Mouse (Mus musculus) heart, postnatal 0 days (tissue): ENCODE measurements around the gene Csnk1g2.

Experiments
- CTCF ChIP-seq: IDR thresholded peaks from 2 replicates; pipeline ENCODE4 v1.5.1; 2016; ENCODE audit warnings: antibody characterized with exemption, control low read depth, low read depth
- EP300 ChIP-seq: IDR thresholded peaks from 2 replicates; pipeline ENCODE4 v1.6.1; 2016; ENCODE audit warnings: antibody characterized with exemption, low read depth

DNA sequence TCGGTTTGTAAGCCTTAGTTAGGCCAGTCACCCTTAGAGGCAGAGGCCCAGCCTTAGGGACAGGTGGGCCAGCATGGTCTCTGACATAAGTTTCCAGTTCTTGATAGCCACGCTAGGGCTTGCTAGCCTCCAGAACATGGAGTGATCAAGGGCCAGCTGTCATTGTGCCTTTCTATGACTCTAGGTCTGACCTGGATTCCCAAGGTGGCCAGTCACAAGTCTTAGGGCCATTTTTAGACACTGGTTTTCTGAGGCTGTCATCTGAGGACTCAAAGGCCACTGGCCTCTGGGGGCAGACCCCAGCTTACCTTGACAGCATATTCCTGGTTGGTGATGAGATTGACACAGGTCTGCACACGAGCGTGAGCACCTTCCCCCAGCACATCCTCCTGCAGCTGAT lies 48.6 kb downstream of the Csnk1g2 start:
- TF ChIP-seq CTCF, result no peak
- no peak for TF ChIP-seq EP300
